Mouse (Mus musculus) splenic B cell, adult 2 months (primary cell): ENCODE measurements at regions not wholly inside any gene's neighbourhood (a gene's known extent, or its start where the extent isn't known, plus 50 kb on each side); places are given as distances from the start of the nearest gene placed in this dataset.

ENCODE experiments used
- DNase-seq: peaks from one replicate; pipeline ENCODE4 v3.0.0-alpha.2; 2011; ENCODE audit warnings: low read depth, low spot score
- H3K27me3 ChIP-seq: 2 replicates; pipeline ENCODE4 v1.6.1; 2012; ENCODE audit warnings: mild to moderate bottlenecking, low read length, moderate library complexity, mixed read lengths; ENCODE audit not compliant: control insufficient read depth, poor library complexity, insufficient read depth, severe bottlenecking
- H3K36me3 ChIP-seq: 2 replicates; pipeline ENCODE4 v1.6.1; 2012; ENCODE audit warnings: mild to moderate bottlenecking, low read length, moderate library complexity, mixed read lengths; ENCODE audit not compliant: control insufficient read depth, poor library complexity, insufficient read depth, severe bottlenecking

DNA sequence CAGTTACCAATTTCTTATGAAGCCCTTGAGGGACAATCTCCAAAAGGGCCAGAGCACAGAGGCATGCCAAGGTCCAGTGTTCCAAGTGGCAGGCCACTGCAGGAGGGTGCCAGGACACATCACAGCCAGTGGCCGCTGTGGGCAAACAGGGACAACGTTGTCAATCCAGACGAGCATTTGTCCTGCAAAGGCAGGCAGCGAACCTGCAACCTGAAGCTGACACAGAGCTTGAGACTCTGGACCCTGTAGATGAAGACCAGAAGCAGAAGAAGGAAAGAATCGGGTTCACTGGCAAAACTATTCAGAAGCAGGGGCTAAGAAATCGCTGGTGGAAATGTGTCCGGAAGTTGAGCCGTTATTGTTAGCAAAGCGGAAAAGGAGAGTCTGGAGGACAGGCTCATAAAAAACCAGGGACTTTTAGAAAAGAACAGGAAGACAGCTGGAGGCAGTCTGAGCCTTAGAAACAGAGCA, 87.3 kb upstream of the Hmcn1 start:
- DNase-seq: no peak
- Histone ChIP-seq H3K27me3 (no peaks in the 10 kb centered on the region), H3K36me3 (no peaks in the 10 kb centered on the region)

DNA sequence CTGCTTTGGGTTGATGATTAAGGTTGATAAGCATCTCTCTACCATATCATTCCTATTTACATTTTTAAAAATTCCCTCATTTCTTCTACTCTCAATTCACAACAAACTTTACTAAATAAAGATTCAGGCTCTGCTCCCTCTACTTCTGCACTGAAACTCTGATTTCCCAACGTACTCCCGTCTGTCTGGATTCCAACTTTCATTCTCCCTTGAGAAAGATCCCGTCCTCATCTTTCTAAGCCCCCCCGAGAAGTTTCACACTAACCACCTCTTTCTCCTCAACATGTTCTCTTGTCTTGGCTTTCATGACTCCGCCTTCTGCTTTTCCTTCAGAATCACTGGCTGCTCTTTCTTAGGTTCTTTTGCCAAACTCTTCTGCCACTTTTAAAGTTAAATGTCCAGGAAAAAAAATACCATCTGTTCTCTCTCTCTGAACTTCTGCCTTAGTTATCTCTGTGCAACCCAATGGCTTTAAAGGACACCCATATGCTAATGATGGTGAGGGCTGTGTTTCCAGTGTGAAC, 89.3 kb upstream of the Hmcn1 start:
- Histone ChIP-seq H3K27me3 (no peaks in the 10 kb centered on the region), H3K36me3 (no peaks in the 10 kb centered on the region)
- no peak for DNase-seq

DNA sequence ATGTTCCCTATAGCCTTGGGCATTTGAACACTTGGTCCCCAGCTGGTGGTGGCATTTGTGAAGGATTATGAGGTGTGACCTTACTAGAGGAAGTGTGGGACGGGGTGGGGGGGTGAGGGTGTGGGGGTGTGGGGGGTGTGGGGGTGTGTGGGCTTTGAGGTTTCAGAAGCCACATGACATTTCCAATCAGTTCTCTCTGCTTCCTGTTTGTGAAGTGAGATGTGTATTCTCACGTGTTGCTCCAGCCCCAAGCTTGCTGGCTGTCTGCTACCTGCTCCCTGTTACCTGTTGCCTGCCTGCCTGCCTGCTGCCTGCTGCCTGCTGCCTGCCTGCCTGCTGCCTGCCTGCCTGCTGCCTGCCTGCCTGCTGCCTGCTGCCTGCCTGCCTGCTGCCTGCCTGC, 90.6 kb upstream of the Hmcn1 start:
- no peaks in the 10 kb centered on the region for H3K36me3 ChIP-seq
- DNase-seq: peak; percentile 59
- no peaks in the 10 kb centered on the region for H3K27me3 ChIP-seq

DNA sequence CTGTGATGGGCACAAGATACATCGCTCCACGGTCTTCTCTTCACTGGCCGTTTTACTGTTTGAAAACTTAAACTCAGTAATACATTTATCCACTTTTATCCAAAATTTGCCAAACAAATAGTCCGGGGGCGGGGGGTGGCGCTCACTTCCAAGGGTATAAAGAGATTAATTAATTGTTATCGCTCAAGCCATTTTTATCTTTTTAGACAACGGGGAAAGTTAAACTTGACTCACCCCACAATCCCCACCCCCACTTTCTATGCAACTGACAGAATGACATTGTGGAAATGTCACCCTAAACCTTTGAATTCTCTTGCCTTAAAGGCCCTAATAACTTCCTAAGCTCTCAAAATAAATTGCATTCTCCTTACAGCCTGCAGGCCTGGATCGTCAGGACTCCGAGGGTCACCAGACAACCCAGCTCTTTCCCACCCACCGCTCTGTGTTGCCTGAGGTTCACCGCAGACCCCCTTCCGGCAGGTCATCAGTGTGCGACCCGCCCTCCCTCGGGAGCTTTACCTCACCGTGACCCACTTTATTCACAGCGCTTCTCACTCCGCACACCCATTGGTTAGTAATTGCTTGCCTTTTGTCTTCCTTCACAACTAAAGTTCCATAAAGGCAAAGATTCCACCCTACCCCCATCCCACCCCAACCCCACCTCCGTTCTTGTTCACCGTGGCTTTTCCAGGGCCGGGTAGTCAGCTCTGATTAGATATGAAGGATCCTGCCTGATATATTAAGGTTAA, 93.0 kb upstream of the Hmcn1 start:
- no peaks in the 10 kb centered on the region for H3K27me3 ChIP-seq
- no peaks in the 10 kb centered on the region for H3K36me3 ChIP-seq
- DNase-seq: no peak

DNA sequence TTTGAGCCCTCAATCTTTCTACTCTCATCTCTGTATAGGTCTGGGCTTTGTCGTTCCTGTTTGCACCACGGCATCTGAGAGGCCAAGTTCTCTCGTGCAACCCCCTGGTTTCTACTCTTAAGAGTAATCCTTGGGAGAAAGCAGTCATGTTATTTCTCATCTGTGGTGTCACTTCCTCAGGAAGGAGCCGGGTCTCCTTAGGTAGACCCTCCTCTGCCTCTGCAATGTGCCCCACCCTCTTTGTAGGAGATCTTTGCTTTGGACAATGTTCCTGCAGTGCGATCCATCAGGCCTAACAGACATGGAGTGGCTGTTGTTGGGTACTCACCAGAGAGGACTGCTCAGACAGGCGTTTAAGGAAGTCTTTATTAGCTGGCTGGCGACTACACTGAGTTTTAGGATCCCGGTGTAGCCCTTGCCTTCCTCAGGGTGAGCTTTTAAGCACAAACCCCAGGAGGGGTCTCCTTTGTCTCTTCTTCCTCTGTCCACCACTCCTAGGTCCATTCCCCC, 94.0 kb upstream of the Hmcn1 start:
- Histone ChIP-seq H3K27me3 (no peaks in the 10 kb centered on the region), H3K36me3 (no peaks in the 10 kb centered on the region)
- DNase-seq: no peak

DNA sequence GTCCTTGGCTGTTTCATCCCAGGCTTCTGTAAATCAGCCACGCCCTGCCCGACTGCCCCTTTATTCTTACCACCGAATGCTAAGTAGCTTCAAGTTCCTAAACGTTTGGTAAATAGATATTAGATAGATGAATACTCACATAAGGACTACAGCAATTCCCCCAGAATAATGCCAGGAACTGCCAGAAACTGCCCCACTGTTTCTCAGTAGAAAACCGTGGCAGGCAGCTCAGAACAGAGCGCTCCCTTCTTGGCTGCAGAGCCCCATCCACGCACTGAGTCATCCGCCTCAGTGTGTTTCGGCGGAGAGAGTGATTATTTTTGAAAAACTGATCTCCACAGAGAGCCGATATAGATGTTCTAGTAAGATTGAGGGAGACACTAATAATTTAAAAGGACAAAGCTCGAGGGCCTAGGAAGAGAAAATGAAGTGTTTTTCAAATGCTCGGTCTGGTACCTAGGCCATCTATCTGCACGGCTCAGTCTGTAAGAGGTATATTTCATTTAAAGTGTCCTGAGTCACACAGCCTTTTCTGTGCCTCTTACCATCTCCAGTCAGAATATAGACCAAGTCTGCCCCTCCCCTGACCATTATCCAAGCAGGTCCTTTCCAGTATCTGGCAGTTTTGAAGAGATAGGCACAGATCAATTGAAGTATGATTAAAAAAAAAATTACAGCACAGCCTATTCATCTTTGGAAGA, 94.4 kb upstream of the Gm47985 start:
- DNase-seq: no peak
- Histone ChIP-seq H3K36me3 (no peaks in the 10 kb centered on the region), H3K27me3 (no peaks in the 10 kb centered on the region)

DNA sequence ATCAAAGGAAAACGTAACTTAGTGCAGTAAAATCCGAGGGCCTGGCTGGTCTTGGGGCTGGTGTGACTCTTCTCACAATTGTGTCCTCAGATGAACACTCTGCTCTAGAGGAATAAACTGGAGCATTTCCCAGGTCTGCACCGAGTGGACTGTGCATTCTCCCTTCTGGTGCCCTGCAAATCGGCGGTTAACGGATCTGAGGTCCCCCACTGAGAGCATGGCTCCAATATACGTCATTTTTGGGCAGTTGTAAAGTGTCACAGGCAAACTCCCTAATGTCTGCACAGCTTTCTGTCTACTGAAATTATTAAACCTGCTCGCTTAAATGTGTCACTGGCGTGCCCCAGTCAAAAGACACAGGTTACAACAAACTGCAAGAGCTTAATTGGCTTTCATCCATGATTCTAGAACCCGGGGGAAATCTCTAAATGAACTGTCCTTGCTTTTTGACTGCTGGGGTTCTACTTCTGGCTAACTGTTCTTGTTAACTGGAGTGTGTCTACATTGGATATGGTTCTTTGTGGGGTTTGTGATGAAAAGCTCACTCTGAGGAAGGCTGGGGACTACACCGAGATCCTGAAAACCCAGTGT, 93.7 kb upstream of the Gm47985 start:
- H3K36me3 ChIP-seq: no peaks in the 10 kb centered on the region
- no peak for DNase-seq
- H3K27me3 ChIP-seq: no peaks in the 10 kb centered on the region

DNA sequence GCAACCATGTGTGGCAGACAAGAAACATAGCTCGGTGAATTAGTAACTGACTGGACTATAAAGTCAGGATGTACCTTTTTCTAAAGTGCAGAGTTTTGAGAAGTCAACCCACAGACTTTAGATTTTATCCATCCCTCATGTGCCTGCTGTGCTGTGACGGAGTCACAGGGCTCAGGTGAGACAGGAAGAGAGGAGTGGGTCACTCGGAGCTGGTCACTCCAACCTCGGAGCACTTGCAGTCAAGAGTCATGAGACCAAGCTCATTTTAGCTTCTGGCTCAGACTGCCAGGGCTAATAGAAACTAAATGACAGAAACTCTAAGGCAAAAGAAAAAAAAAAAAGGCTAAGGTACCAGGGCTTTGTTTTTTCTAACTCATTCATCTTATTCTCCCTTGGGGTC, 90.3 kb upstream of the Gm47985 start:
- Histone ChIP-seq H3K36me3 (no peaks in the 10 kb centered on the region), H3K27me3 (no peaks in the 10 kb centered on the region)
- DNase-seq: no peak

DNA sequence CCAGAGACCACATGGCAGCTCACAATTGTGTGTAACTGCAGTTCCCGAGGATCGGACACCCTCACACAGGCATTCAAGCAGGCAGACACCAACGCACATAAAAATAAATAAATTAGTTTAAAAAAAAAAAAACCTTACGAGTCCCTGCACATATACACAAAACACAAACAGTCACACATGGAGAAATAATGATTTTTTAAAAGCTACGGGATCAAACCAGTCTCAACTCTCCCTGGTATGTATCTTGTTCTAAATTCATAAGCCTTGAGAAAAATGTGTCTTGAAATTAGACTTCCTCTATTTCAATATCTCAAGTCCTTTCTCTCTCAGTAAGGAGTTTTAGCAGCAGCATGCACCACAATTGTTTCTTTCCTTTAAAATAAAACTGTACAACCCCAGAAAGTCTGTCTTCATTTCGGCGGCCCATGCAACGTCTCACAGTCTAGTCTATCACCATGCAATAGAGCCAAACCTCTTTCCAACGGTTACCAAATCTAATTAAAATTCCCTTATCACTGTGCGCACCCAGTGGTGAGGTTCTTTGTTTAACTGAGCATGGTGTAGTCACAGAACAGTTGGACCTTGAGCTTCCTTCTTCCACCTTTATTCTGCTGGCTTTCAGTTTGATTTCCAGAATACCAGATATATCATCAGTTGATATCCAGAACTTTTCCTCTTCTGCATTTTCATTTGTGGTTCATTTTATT, 86.8 kb upstream of the Gm47985 start:
- H3K36me3 ChIP-seq: no peaks in the 10 kb centered on the region

DNA sequence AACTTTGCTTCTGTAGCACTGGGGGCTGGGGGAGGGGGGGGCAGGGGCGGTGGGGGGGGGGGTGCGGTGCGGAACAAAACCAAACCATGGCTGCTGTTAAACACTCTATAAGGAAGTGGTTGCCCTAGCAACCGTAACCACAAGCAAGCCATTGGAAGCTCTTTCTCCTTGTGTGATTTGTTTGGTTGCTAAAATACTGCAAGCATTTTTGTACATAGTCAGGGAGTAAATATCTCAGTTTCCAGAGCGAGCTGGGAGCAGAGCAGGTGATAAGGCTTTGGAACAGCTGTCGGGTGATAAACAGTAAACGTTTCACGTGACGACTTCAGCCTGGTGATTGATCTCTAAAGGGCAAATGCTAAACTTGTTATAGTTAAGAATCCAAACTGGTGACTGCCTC, 86.3 kb upstream of the Gm47985 start:
- Histone ChIP-seq H3K36me3 (no peaks in the 10 kb centered on the region), H3K27me3 (no peaks in the 10 kb centered on the region)
- peak; percentile 65 for DNase-seq

More for the DNA sequence above, 86.8 kb upstream of the Gm47985 start:
- DNase-seq: no peak
- no peaks in the 10 kb centered on the region for H3K27me3 ChIP-seq

DNA sequence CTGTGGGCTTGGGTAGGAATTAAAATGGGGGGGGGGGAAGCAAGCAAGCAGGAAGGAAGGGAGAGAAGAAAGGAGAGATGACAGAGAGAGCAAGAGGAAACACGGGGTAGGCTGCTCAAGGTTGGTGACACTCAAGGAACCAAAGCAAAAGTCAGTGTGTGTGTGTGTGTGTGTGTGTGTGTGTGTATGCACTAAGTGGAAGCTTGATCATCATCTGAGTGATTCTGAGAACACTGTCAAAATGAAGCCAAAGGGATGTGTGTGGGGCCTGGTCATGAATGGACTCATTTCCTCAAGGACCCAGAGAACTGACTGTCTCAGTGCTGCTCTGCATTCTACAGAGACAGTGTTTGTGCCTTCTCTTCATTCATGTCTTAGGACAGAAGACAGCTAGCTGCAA, 84.8 kb upstream of the Gm47985 start:
- no peaks in the 10 kb centered on the region for H3K36me3 ChIP-seq
- H3K27me3 ChIP-seq: no peaks in the 10 kb centered on the region
- no peak for DNase-seq

DNA sequence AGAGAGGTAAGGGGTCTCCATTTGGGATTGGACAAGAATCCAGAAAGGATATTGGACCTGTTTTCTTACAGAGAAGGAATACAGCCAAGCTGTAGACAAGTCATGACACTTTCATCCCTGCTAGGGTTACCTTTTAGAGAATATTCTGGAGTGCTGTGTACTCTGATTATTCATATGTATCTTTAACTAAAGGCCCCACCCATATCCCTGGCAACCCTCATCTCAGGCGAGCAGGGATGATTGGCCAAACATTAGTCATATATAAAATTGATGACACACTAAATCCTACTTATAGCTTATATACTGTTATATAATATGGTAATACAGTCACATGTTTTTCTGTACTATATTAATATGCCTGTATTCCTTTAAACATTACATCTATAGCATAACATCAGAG, 83.6 kb upstream of the Gm47985 start:
- H3K27me3 ChIP-seq: no peaks in the 10 kb centered on the region
- H3K36me3 ChIP-seq: no peaks in the 10 kb centered on the region
- no peak for DNase-seq

DNA sequence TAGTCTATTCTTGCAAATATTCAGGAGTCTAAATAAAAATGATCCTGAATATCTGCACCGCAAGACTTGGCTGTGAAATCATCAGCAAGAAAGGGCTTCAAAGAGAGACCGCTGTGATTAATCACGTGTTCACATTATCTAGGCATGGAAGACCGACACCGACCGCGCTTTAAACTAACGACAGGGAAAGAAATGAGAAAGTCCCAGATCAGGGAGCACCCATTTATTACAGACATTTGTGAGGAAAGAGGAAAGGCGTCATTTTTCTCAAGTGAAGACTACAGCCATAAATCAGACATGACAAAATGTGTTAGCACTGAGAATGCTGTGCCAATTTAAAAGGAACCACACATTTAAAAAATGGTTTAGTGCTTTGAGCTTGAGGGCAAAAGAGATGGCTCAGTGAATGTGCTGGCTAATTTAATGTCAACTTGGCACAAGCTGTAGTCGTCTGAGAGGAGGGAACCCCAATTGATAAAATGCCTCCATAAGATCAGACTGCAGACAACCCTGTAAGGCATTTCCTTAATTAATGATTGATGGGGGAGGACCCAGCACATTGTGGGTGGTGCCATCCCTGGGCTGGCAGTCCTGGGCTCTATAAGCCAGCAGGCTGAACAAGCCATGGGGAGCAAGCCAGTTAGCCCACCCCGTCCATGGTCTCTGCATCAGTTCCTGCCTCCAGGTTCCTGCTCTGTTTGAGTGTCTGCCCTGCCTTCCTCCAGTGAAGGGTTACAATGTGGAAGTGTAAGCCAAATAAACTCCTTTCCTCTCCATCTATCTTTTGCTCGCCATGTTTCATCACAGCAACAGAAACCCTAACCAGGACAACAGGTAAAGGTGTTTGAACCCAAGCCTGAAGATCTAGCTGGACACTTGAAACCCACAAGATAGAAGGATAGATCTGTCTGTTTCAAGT, 81.5 kb upstream of the Gm47985 start:
- no peak for DNase-seq

DNA sequence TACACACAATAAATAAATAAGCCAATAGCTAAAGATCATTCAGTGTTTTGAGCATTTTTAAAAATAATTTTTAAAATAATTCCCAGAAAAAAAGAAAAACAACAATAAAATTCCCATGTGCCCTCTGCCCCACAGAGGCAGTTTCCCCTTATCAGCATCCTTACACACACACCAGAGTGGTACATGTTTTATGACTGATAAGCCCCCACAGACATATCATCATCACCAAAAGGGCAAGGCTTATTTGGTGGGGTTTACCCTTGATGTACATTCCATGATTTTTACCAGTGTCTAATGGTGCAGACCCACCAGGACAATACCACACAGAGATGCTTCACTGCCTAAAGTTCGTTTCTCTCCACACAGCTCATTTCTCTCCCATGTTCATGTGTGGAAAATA, 80.8 kb upstream of the Gm47985 start:
- H3K27me3 ChIP-seq: no peaks in the 10 kb centered on the region
- H3K36me3 ChIP-seq: no peaks in the 10 kb centered on the region
- no peak for DNase-seq

More for the DNA sequence above, 81.5 kb upstream of the Gm47985 start:
- Histone ChIP-seq H3K27me3 (no peaks in the 10 kb centered on the region), H3K36me3 (no peaks in the 10 kb centered on the region)
